Mouse (Mus musculus) MEL (cell line): ENCODE data around the gene Frmpd2. TPM values are rescaled to one million over a fixed set of nuclear protein-coding genes. Genes with fewer than 3 reads are reported as not detected.

Experiments used
- DNase-seq: peaks from one replicate; pipeline ENCODE4 v3.0.0; 2011; ENCODE audit warnings: low read depth, low spot score
- H3K27ac ChIP-seq: 2 replicates; pipeline ENCODE4 v1.5.1; 2012; ENCODE audit warnings: low read depth, mild to moderate bottlenecking, control low read depth, low read length, moderate library complexity; ENCODE audit not compliant: control insufficient read depth
- H3K27me3 ChIP-seq, 2 experiments: fragments of 150-350 bp in 1 of 2; sonication (generic) in 1 of 2; 2 replicates each; pipeline ENCODE4 v1.6.1; 2012; ENCODE audit warnings: low read length in 2 of 2, mild to moderate bottlenecking in 2 of 2, improper control_type of control experiment in 1 of 2, moderate library complexity in 1 of 2; ENCODE audit not compliant: insufficient read depth in 2 of 2, control insufficient read depth in 1 of 2
- H3K36me3 ChIP-seq, 2 experiments: 2 replicates each; pipeline ENCODE4 v1.6.1; 2012 to 2014; ENCODE audit warnings: low read length in 2 of 2, improper control_type of control experiment in 1 of 2, inconsistent platforms in 1 of 2, mild to moderate bottlenecking in 1 of 2; ENCODE audit not compliant: insufficient read depth in 2 of 2, control insufficient read depth in 1 of 2
- H3K4me1 ChIP-seq, 2 experiments: fragments of 150-350 bp in 1 of 2; sonication (generic) in 1 of 2; 2 replicates each; pipeline ENCODE4 v1.6.1; 2012; ENCODE audit warnings: low read length in 2 of 2, improper control_type of control experiment in 1 of 2, mild to moderate bottlenecking in 1 of 2; ENCODE audit not compliant: insufficient read depth in 2 of 2, control insufficient read depth in 1 of 2
- H3K4me3 ChIP-seq, 2 experiments: fragments of 150-350 bp in 1 of 2; sonication (generic) in 1 of 2; 2 replicates each; pipeline ENCODE4 v1.5.1; 2012; ENCODE audit warnings: low read depth in 2 of 2, low read length in 2 of 2, mild to moderate bottlenecking in 2 of 2, moderate library complexity in 2 of 2, control low read depth in 1 of 2, improper control_type of control experiment in 1 of 2; ENCODE audit not compliant: control insufficient read depth in 1 of 2, insufficient read depth in 1 of 2
- H3K79me2 ChIP-seq: 2 replicates; pipeline ENCODE4 v1.6.1; 2012; ENCODE audit warnings: mild to moderate bottlenecking, low read length, moderate library complexity; ENCODE audit not compliant: control insufficient read depth, poor library complexity, insufficient read depth
- H3K9ac ChIP-seq: 2 replicates; pipeline ENCODE4 v1.6.1; 2012; ENCODE audit warnings: low read depth, mild to moderate bottlenecking, control low read depth, low read length, moderate library complexity; ENCODE audit not compliant: control insufficient read depth, poor library complexity, severe bottlenecking
- H3K9me3 ChIP-seq: fragments of 150-350 bp; sonication (generic); replicated peaks from 2 replicates; pipeline ENCODE4 v1.6.1; 2012; ENCODE audit warnings: mild to moderate bottlenecking, low read length, improper control_type of control experiment, moderate library complexity; ENCODE audit not compliant: insufficient read depth
- BHLHE40 ChIP-seq: IDR thresholded peaks from 2 replicates; pipeline ENCODE4 v1.6.1; 2012; ENCODE audit warnings: low read depth, mild to moderate bottlenecking, inconsistent platforms, low read length, improper control_type of control experiment, borderline replicate concordance
- CHD1 ChIP-seq: IDR thresholded peaks from 2 replicates; pipeline ENCODE4 v1.6.1; 2012; ENCODE audit warnings: low read depth, mild to moderate bottlenecking, inconsistent platforms, low read length, improper control_type of control experiment
- CHD2 ChIP-seq: IDR thresholded peaks from 2 replicates; pipeline ENCODE4 v1.6.1; 2011; ENCODE audit warnings: low read length, improper control_type of control experiment
- CTCF ChIP-seq, 3 experiments: IDR thresholded peaks in 2 of 3; conservative IDR thresholded peaks in 1 of 3; 2 replicates each; pipeline ENCODE4 v1.5.1; 2011 to 2012; ENCODE audit warnings: low read length in 3 of 3, low read depth in 2 of 3, mild to moderate bottlenecking in 2 of 3, improper control_type of control experiment in 1 of 3, inconsistent platforms in 1 of 3, mixed read lengths in 1 of 3, moderate library complexity in 1 of 3; ENCODE audit not compliant: control insufficient read depth in 1 of 3, insufficient read depth in 1 of 3, poor library complexity in 1 of 3, severe bottlenecking in 1 of 3
- GATA1 ChIP-seq: IDR thresholded peaks from 2 replicates; pipeline ENCODE4 v1.6.1; 2011; ENCODE audit warnings: low read depth, low read length, improper control_type of control experiment
- HCFC1 ChIP-seq: IDR thresholded peaks from 2 replicates; pipeline ENCODE4 v1.6.1; 2012; ENCODE audit warnings: low read depth, mild to moderate bottlenecking, inconsistent platforms, low read length, improper control_type of control experiment, moderate library complexity
- JUND ChIP-seq: IDR thresholded peaks from 2 replicates; pipeline ENCODE4 v1.6.1; 2011; ENCODE audit warnings: low read depth, mild to moderate bottlenecking, improper control_type of control experiment, low read length
- KAT2A ChIP-seq: conservative IDR thresholded peaks from 2 replicates; pipeline ENCODE4 v1.6.1; 2012; ENCODE audit warnings: low read depth, low read length, improper control_type of control experiment, inconsistent platforms
- MAX ChIP-seq: IDR thresholded peaks from 2 replicates; pipeline ENCODE4 v1.6.1; 2011; ENCODE audit warnings: low read length, improper control_type of control experiment
- NELFE ChIP-seq: IDR thresholded peaks from 2 replicates; pipeline ENCODE4 v1.6.1; 2011; ENCODE audit warnings: low read depth, low read length, improper control_type of control experiment
- POLR2AphosphoS2 ChIP-seq: IDR thresholded peaks from 2 replicates; pipeline ENCODE4 v1.6.1; 2011; ENCODE audit warnings: low read length, improper control_type of control experiment
- SIN3A ChIP-seq: IDR thresholded peaks from 2 replicates; pipeline ENCODE4 v1.6.1; 2012; ENCODE audit warnings: low read length, improper control_type of control experiment, inconsistent platforms
- TAL1 ChIP-seq: IDR thresholded peaks from 2 replicates; pipeline ENCODE4 v1.6.1; 2012; ENCODE audit warnings: mild to moderate bottlenecking, inconsistent platforms, low read length, moderate library complexity, mixed read lengths
- TCF12 ChIP-seq: IDR thresholded peaks from 2 replicates; pipeline ENCODE4 v1.6.1; 2014; ENCODE audit warnings: low read depth, mild to moderate bottlenecking, inconsistent platforms, low read length, improper control_type of control experiment, moderate library complexity
- UBTF ChIP-seq: IDR thresholded peaks from 2 replicates; pipeline ENCODE4 v1.6.1; 2012; ENCODE audit warnings: low read depth, mild to moderate bottlenecking, inconsistent platforms, low read length, improper control_type of control experiment, moderate library complexity, borderline replicate concordance; ENCODE audit not compliant: insufficient read depth
- USF1 ChIP-seq: IDR thresholded peaks from 2 replicates; pipeline ENCODE4 v1.6.1; 2014; ENCODE audit warnings: low read depth, mild to moderate bottlenecking, inconsistent platforms, low read length, improper control_type of control experiment, moderate library complexity
- ZC3H11A ChIP-seq: IDR thresholded peaks from 2 replicates; pipeline ENCODE4 v1.6.1; 2012; ENCODE audit warnings: low read depth, mild to moderate bottlenecking, inconsistent platforms, low read length, improper control_type of control experiment
- ZNF384 ChIP-seq: IDR thresholded peaks from 2 replicates; pipeline ENCODE4 v1.6.1; 2012; ENCODE audit warnings: low read depth, mild to moderate bottlenecking, inconsistent platforms, low read length, improper control_type of control experiment
- polyA plus RNA-seq, 2 experiments: library from polyadenylated mRNA; stranded (reverse) in 1 of 2; unstranded in 1 of 2; fragments of >175 nt in 1 of 2; fragments of >200 nt in 1 of 2; gene quantifications; 2 replicates each; pipeline versions ENCODE4 v1.2.1 to v1.2.4; 2012; ENCODE audit warnings: low replicate concordance in 2 of 2, low read depth in 1 of 2; ENCODE audit not compliant: insufficient read length in 2 of 2, insufficient read depth in 1 of 2, missing spikeins in 1 of 2
- total RNA-seq: library from RNA; depleted of rRNA; stranded (reverse); fragments of 300-350 nt; gene quantifications from 2 replicates; pipeline ENCODE4 v1.2.3, GENCODE M21; 2012

The Frmpd2 gene
- total and polyA plus RNA-seq, 3 experiments = not detected

DNA sequence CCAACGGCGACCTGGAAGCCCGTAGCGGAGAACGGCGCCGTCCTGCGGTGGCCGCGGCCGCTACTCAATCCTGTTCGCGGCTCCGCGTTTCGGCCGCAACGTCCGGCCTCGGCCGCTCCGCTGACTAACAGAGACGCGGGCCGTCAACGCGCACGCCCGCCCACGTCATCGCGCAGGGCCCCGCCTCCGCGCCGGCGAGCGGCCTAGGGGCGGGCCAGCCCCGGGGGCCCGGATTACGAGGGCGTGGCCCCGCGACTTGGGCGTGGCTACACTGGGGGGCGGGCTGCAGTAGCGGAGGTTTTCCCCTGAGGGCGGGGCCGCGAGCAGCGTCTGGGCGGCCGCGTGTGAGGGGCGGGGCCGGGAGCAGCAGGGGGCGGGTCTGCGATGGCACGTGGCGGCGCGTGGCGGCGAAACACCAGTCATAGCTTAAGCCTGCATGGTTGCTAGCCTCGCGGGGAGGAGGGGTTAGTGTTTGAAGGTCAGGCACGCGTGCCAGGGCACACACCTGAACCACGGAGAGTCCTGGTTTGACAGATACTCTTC lies 24.4 kb upstream of the Frmpd2 start, which contains the start of gene Mapk8 (continued):
- TF ChIP-seq GATA1 (no peak), BHLHE40 (peak; percentile 65; the same call in 1 of the 2 replicates)

DNA sequence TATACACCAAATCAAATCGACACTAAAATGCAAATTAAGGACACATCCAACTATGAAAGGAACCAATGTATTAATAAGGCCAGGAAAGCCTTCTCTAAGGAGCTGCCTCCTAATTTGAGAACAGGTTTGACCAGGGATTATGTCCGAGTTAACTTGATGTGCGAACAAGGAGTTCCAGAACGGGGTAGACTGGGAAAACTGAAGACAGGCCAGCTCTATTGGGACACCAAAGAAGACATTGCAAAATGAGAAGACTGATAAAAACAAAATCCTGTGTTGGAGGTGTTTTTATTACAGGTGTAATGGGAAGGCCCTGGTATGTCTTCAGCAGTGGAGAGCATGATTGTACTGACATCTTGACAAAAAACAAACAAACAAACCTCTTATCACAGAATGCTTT lies 23.2 kb upstream of the Frmpd2 start:
- H3K36me3 ChIP-seq = peaks cover 0 to 21% of the 10 kb centered on the region in 2 experiments; a peak in 2 of 4 replicates
- peaks cover 5 to 11% of the 10 kb centered on the region in 2 experiments for H3K27me3 ChIP-seq
- no peaks in the 10 kb centered on the region for H3K9me3 ChIP-seq
- TF ChIP-seq UBTF (no peak), USF1 (no peak), ZC3H11A (no peak), POLR2AphosphoS2 (no peak), TAL1 (no peak), MAX (no peak), KAT2A (no peak), BHLHE40 (no peak), NELFE (no peak), CHD1 (no peak), HCFC1 (no peak)
- peaks cover 7% of the 10 kb centered on the region in 2 experiments for H3K4me1 ChIP-seq
- DNase-seq = no peak
- no peak overlapping the region for H3K4me3 ChIP-seq
- H3K79me2 ChIP-seq = peaks cover 20% of the 10 kb centered on the region
- H3K27ac ChIP-seq = no peak overlapping the region
- no peak overlapping the region for H3K9ac ChIP-seq

DNA sequence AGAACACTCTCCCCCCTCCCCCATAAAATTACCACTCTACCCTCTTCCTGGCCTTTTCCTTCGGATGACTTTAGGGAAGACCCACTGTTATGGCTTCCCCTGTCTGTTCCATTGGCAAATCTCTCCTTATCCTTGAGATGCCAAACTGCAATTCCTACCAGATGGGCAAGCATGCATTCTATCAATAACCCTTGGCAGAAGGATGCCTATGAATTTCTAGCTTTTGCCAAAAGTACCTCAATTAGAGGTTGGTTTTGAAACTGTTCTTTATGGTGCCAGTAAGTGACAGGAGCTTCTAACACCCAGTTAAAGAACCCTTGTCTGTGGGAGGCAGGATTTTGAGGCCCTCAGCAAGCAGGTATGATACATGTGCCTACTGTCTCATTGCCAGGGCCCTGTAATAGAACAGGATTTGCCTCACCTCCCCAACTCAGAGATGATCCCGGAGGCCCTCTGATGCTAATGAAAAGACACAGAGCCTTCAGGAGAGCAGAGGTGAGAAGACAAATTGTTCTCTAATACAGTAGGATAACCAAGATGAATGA lies 22.1 kb upstream of the Frmpd2 start:
- no peak overlapping the region for H3K9ac ChIP-seq
- TF ChIP-seq CHD2 = no peak
- no peak for TF ChIP-seq SIN3A
- no peak for TF ChIP-seq ZNF384
- TF ChIP-seq CTCF (IDR thresholded peaks at IDR 0.05 in 2 of 3, conservative IDR thresholded peaks at IDR 0.05 in 1 of 3; ENCODE audit: control insufficient read depth in 1 of 3, insufficient read depth in 1 of 3, low read depth in 2 of 3, low read length in 3 of 3, poor library complexity in 1 of 3, severe bottlenecking in 1 of 3) = no peak
- no peak for TF ChIP-seq TCF12
- TF ChIP-seq JUND = no peak
- no peak overlapping the region for H3K27ac ChIP-seq
- peaks cover 3 to 7% of the 10 kb centered on the region in 2 experiments; a peak in 3 of 4 replicates for H3K4me1 ChIP-seq
- peaks cover 0 to 12% of the 10 kb centered on the region in 2 experiments; a peak in 2 of 4 replicates for H3K36me3 ChIP-seq
- H3K4me3 ChIP-seq = no peak overlapping the region
- peaks cover 5 to 11% of the 10 kb centered on the region in 2 experiments for H3K27me3 ChIP-seq
- no peaks in the 10 kb centered on the region for H3K9me3 ChIP-seq
- peaks cover 12% of the 10 kb centered on the region for H3K79me2 ChIP-seq
- no peak for DNase-seq
